Mouse (Mus musculus) Muller cell, postnatal 12 days (primary cell): ENCODE measurements at regions not wholly inside any gene's neighbourhood (a gene's known extent, or its start where the extent isn't known, plus 50 kb on each side); places are given as distances from the start of the nearest gene placed in this dataset.

Source experiments
- DNase-seq: peaks from one replicate; pipeline ENCODE4 v3.0.0-alpha.2; 2015; ENCODE audit errors: inconsistent ontology term

- DNase-seq, result no peak
Measured at GRCm38 (mm10) chr11:63730880-63731279, 191.2 kb downstream of the Hs3st3b1 start.

- no peak for DNase-seq
Measured at GRCm38 (mm10) chr11:63753260-63753659, 168.8 kb downstream of the Hs3st3b1 start.

- DNase-seq, result no peak
Measured at GRCm38 (mm10) chr11:63754826-63755225, 167.3 kb downstream of the Hs3st3b1 start.

GRCm38 (mm10) chr11:63758313-63758712, 163.8 kb downstream of the Hs3st3b1 start:
- no peak for DNase-seq

DNA sequence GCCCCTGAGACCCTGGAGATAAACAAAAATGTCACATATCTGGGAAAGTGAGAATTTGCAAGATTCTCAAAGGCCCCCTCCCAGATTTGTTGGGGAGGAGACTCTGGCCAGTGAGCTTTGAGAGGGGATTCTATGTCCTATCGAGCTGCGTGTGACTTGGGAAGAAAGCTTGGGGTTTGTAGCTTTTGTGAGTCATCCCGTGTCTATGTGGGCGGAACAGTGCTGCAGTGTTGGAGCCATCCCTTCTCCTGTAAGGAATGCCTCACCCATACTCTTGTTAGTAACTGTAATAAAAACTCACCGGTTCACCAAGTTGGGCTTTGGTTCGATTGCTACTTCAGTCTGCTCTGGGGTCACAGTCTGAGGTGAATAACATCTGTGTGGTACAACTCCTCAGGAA, 160.5 kb downstream of the Hs3st3b1 start:
- peak; percentile 45 for DNase-seq

DNA sequence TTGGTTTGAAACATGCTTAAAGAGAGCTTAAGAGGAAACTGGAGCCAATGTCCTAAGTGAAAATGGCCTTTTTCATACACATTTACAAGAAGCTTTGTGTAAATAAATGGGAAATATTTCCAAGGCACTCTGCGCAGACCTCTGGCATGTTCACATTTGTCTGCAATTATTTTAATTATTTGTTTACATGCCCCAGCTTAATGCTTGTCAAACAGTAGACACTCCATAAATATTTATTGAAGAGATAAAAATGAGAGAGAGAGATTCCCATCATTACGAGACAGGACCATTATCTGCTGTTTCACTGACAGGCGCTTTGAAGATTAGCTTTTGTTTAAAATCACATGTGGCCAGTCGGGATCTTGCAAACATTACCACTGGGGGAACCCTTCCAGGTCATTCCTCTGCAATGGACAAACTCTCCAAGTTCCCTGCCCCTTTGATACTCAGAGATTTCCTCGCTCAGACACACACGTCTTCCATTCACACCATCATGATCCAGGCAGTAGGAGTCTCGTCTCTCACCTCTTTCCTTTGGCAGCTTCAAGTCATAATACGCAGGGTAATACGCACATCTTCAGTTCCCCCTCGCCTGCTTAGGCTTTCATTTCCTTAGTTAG, 154.3 kb downstream of the Hs3st3b1 start:
- no peak for DNase-seq

- no peak for DNase-seq
Measured at GRCm38 (mm10) chr11:63769738-63770137, 152.4 kb downstream of the Hs3st3b1 start.

DNA sequence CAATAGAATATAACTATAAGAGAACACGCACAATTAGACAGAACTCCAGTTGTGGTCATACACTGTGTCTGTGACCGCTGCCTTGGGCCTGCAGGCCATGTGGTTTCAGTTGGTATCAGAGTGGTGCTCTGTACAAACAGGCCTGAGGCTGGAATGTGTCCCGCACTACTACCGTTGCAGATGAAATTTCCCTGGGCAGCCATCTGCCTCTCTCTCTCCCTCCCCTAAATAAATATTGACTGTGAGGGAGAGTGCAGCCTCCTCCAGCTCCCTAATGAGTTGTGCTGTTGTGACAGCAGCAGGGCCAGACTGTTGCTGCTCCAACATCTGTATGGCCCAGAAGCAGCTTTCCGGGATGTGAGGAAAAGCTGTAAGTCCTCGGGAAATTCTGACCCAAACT, 146.7 kb downstream of the Hs3st3b1 start:
- DNase-seq, result no peak

DNA sequence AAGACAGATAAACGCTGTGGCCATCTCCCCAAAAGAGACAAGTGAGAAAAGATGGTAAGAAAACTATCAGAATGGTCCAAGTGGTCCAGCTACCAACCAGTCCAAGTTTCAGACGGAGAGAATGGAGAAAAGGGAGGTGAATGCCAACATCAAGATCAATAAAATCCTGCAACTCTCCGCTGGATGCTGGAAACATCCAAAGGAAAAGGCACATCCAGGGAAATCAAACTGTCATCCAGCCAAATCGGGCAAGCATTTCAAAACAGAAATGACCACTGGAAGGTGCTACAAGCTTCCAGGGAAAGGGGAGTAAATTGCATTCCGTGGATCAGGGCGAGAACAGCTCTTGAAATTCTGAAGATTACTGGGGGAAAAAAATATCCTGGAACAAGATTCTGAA, 142.7 kb downstream of the Hs3st3b1 start:
- DNase-seq, result no peak

GRCm38 (mm10) chr11:63781967-63782915, 139.8 kb downstream of the Hs3st3b1 start:
- DNase-seq, result no peak

GRCm38 (mm10) chr11:63785281-63785886, 136.7 kb downstream of the Hs3st3b1 start:
- peak; percentile 77 for DNase-seq

GRCm38 (mm10) chr11:63785965-63786364, 136.1 kb downstream of the Hs3st3b1 start:
- no peak for DNase-seq

DNA sequence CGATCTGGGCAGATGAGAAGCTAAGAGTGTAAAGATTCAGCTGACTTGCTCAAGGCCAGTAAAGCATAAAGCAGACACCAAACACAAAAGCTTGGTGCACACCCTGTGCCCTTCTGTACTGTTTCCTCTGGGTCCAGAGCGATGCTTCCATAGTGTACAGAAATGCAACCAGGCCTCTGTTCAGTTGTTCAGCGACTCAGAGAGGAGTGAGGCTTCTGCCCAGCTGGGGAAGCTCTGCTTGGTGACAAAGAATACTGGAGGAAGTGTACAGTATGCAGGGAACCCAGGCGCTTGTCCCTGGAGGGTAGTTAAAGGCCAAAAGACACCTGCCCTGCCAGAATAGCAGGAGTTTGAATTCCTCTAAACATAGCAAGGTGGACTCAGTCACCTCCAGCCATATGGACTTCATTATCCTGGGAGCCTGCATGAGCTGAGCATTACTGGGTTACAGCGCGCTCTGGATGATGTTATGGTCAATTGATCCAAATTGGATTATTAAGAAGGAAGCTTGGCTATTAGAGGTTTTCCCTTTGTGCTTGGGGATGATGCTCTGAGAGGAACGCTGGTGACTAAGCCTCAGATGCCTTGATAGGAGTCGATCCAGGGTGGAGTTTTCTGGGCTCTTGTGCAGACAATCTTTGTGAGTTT, 132.5 kb downstream of the Hs3st3b1 start:
- DNase-seq, result no peak

- DNase-seq, result peak; percentile 36
Measured at GRCm38 (mm10) chr11:63791004-63791862, 130.9 kb downstream of the Hs3st3b1 start.

DNA sequence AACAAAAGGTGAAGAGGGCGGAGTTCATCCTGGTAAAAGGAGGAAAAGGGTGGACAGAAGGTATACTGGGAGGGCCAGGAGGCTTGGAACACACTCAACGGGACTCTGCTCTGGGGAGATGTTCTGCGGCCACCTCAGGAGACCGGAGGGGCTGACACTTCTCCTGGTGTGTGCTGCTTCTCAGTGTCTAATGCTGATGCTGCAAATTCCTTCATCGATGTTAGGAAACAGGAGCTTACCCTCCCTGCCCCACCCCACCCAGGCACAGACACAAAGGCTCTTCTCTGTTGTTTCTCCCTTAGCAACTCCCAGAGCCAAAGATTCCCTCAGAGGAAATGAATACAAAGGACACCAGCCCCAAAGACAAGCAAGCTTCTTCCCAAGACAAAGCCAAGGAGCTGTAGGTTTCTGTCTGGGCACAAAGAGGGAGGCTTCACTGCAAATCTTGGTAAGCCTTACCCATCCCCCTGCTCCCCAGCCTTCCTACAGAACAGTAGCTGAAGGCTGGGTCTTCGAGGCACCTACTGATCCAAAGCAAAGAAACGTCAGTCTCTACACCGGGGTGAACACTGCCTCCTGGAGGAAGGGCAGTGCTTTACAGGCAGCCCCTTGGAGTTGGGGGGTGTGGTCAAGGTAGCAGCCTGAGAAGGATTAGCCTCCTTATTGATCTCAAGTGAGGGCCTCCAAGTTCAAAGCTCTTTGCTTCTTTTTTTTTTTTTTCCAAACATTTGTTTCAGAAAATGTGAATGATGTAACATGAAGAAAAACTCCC, 128.2 kb downstream of the Hs3st3b1 start:
- no peak for DNase-seq

GRCm38 (mm10) chr11:63812146-63812545, 109.9 kb downstream of the Hs3st3b1 start:
- no peak for DNase-seq

DNA sequence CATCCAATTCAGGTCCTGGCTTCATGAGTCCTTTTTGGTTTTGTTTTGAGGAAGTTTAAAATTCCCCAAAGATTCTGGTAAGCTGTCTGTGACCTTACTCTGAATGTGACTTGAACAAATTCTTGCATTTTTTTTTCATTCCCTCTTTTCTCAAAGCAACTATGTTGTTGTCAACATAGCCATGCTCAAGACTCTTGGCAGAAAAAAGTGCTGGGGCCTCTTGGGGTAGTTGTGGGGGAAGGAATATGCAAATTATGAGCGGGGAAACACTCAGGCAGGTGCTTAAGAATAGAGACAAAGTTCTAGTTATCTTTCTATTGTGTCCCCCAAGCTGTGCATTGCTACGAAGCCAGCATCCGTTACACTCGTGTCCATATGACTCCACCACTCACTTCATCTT, 99.2 kb downstream of the Hs3st3b1 start:
- DNase-seq, result no peak

- no peak for DNase-seq
Measured at GRCm38 (mm10) chr11:63827271-63827762, 94.8 kb downstream of the Hs3st3b1 start.

DNA sequence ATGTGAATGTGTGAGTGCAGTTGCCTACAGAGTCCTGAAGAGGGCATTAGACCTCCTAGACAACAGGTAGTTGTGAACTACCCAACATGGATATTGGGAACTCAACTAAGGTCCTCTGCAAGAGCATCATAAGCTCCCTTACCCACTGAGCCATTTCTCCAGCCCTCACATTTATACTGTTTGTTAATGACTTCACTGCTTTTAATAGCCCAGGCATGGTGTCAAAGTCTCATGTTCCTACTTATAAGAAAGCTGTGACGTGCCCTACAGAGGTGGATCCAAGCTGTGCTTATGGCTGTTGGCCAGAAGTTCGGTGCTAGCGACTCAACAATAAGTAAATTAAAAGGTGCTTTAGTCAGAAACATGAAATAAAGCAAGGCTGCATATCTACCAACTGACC, 88.6 kb downstream of the Hs3st3b1 start:
- DNase-seq, result no peak

DNA sequence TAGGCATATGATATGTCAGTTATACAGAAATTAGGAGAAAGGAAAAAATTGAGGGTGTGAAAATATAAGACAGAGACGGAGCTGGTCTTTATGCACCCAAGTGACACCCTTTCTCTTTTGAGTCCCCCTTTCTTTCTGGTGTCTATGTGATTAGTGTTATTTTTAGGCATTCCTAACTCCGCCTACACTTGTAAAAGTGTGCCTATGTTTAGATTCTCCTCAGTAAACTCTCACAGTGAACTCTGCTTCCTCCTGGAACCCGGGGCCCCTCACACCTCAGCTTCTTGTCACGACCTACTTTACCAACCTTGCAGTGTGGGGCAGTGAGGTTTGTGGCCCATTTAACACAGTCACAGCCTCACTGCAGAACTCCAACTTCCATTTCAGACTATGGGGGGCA, 88.0 kb downstream of the Hs3st3b1 start:
- DNase-seq, result no peak
